Mouse (Mus musculus): ENCODE measurements around the gene Cdsn. TPM values are rescaled to one million over a fixed set of nuclear protein-coding genes. Genes with fewer than 3 reads are reported as not detected.

The Cdsn gene
- polyA plus RNA-seq (2017; shearing (Covaris generic)) = not detected

GRCm38 (mm10) chr17:35551881-35552414 is at the start of gene Cdsn:
Cdsn (plus strand) TSS chr17:35552128.

GRCm38 (mm10) chr17:35505776-35506175 is 46.2 kb upstream of the Cdsn start, which contains the start of gene Pou5f1:
Pou5f1 (plus strand) TSS chr17:35506018.

GRCm38 (mm10) chr17:35516652-35517500 is 35.1 kb upstream of the Cdsn start, which contains the start of the genes Tcf19 and Cchcr1:
Tcf19 (minus strand) TSS chr17:35516824.
Cchcr1 (plus strand) TSS chr17:35517100.

GRCm38 (mm10) chr17:35532901-35533300 is 19.0 kb upstream of the Cdsn start, which contains the start of gene Psors1c2:
Psors1c2 (plus strand) TSS chr17:35533201.

GRCm38 (mm10) chr17:35567150-35567549 is 15.2 kb downstream of the Cdsn start, which contains the start of gene 2300002M23Rik:
2300002M23Rik (plus strand) TSS chr17:35567450.

GRCm38 (mm10) chr17:35601249-35601648 is 49.3 kb downstream of the Cdsn start, which contains the start of gene Sfta2:
Sfta2 (plus strand) TSS chr17:35601549.

Other genes starting within 250 kb of the Cdsn start
- 0.17 TPM for gene H2-Q1, start 231.7 kb upstream of the Cdsn start, polyA plus RNA-seq (2017; shearing (Covaris generic))
- gene H2-Q2, start 209.9 kb upstream of the Cdsn start, polyA plus RNA-seq (2017; shearing (Covaris generic)) = 12.5 TPM
- 40.5 TPM for gene H2-Q4, start 172.5 kb upstream of the Cdsn start, polyA plus RNA-seq (2017; shearing (Covaris generic))
- gene H2-Q6, start 127.3 kb upstream of the Cdsn start, polyA plus RNA-seq (2017; shearing (Covaris generic)) = 632 TPM
- gene H2-Q7, start 113.0 kb upstream of the Cdsn start, polyA plus RNA-seq (2017; shearing (Covaris generic)) = 2,029 TPM
- 20.6 TPM for gene H2-Q10, start 82.0 kb upstream of the Cdsn start, polyA plus RNA-seq (2017; shearing (Covaris generic))
- gene Pou5f1, start 46.1 kb upstream of the Cdsn start, polyA plus RNA-seq (2017; shearing (Covaris generic)) = 0.13 TPM
- 14.8 TPM for gene Tcf19, start 35.3 kb upstream of the Cdsn start, polyA plus RNA-seq (2017; shearing (Covaris generic))
- gene Cchcr1, start 35.0 kb upstream of the Cdsn start, polyA plus RNA-seq (2017; shearing (Covaris generic)) = 9.9 TPM
- not detected for gene Psors1c2, start 18.9 kb upstream of the Cdsn start, polyA plus RNA-seq (2017; shearing (Covaris generic))
- gene 2300002M23Rik, start 15.3 kb downstream of the Cdsn start, polyA plus RNA-seq (2017; shearing (Covaris generic)) = not detected
- not detected for gene Sfta2, start 49.4 kb downstream of the Cdsn start, polyA plus RNA-seq (2017; shearing (Covaris generic))
- not detected for gene Gm9573, start 74.5 kb downstream of the Cdsn start, polyA plus RNA-seq (2017; shearing (Covaris generic))
- 0.07 TPM for gene Mucl3, start 91.6 kb downstream of the Cdsn start, polyA plus RNA-seq (2017; shearing (Covaris generic))
- gene Vars2, start 115.5 kb downstream of the Cdsn start, polyA plus RNA-seq (2017; shearing (Covaris generic)) = 36.5 TPM
- gene Gtf2h4, start 121.6 kb downstream of the Cdsn start, polyA plus RNA-seq (2017; shearing (Covaris generic)) = 31.0 TPM
- 6.1 TPM for gene Ddr1, start 152.5 kb downstream of the Cdsn start, polyA plus RNA-seq (2017; shearing (Covaris generic))